Mouse (Mus musculus) kidney, embryonic 15.5 days (tissue): ENCODE data around the gene Insl3. TPM values are rescaled to one million over a fixed set of nuclear protein-coding genes. Genes with fewer than 3 reads are reported as not detected.

ENCODE experiments used
- ATAC-seq: fragments of 200-750 bp; cut with Nextera tagmentation; replicated peaks from 2 replicates; pipeline ENCODE4 v1.8.0; 2017; ENCODE audit warnings: moderate TSS enrichment; ENCODE audit not compliant: low FRiP score
- H3K27ac ChIP-seq: fragments of 300-500 bp; sonication (generic); 2 replicates; pipeline ENCODE4 v1.5.1; 2015; ENCODE audit warnings: mild to moderate bottlenecking, inconsistent platforms
- H3K27me3 ChIP-seq: fragments of 300-500 bp; sonication (generic); 2 replicates; pipeline ENCODE4 v1.6.1; 2015; ENCODE audit warnings: inconsistent platforms
- H3K36me3 ChIP-seq: fragments of 300-500 bp; sonication (generic); 2 replicates; pipeline ENCODE4 v1.6.1; 2015; ENCODE audit warnings: inconsistent platforms
- H3K4me1 ChIP-seq: fragments of 300-500 bp; sonication (generic); 2 replicates; pipeline ENCODE4 v1.6.1; 2015; ENCODE audit warnings: inconsistent platforms
- H3K4me2 ChIP-seq: fragments of 300-500 bp; sonication (generic); 2 replicates; pipeline ENCODE4 v1.6.1; 2015; ENCODE audit warnings: moderate library complexity, mild to moderate bottlenecking, inconsistent platforms
- H3K4me3 ChIP-seq: fragments of 300-500 bp; sonication (generic); replicated peaks from 2 replicates; pipeline ENCODE4 v1.5.1; 2015; ENCODE audit warnings: mild to moderate bottlenecking, inconsistent platforms
- H3K9ac ChIP-seq: fragments of 300-500 bp; sonication (generic); 2 replicates; pipeline ENCODE4 v1.6.1; 2015; ENCODE audit warnings: mild to moderate bottlenecking, inconsistent platforms
- H3K9me3 ChIP-seq: fragments of 300-500 bp; sonication (generic); replicated peaks from 2 replicates; pipeline ENCODE4 v1.6.1; 2016; ENCODE audit warnings: inconsistent platforms
- WGBS: fragments of 180-500 bp; shearing (Covaris S2); methylation state at CpG from one replicate; pipeline ENCODE4 v1.1.7; 2015; ENCODE audit warnings: mixed read lengths; 5-methylcytosine and 5-hydroxymethylcytosine counted together
- polyA plus RNA-seq: library from polyadenylated mRNA; unstranded; fragments of >200 nt; fragmentation: Nextera tagmentation; extraction: Ambion mirVana; gene quantifications from 2 replicates; pipeline ENCODE4 v1.2.1, GENCODE M21; 2015

The Insl3 gene
- polyA plus RNA-seq, 1 experiment from 2014 or later, result 1.7 TPM

DNA sequence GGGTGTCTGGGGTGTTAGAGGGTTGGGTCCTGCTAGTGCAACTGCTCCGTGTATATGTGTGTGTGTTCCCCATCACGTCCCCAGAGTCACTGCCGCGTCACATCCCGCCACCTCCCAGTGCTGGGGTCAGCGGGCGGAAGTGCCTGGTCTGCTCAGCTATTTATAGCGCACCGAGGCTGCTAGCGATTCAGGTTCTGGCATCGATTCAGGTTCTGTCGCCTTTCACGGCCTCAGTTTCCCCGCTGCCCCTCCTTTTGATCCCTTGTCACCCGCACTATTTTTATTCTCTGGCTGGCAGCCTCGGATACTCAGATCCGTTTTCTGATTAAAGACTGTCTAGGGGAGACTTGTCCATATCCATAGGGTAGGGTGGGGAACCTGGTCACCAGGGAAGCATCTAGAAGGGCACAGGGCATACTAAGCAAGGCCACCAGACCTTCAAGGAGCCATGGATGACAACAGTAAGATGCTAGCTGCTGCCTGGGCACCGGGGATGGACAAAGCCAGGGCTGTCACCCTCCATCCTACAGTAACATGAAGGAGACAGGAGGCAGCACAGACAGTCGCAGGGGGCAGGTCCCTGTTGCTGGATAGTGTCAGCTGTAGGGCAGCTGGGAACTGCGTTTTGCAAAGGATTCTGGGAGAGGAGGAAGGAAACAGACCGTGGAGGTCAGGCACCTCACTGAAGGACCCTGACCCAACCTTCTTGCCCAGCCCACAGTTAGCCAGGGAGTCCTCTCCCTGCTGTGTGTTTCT is 20.6 kb upstream of the Insl3 start:
- peak overlapping the region; percentile 40 for H3K4me2 ChIP-seq
- H3K36me3 ChIP-seq, result no peaks in the 10 kb centered on the region
- H3K27me3 ChIP-seq, result peaks cover 64% of the 10 kb centered on the region
- 2% methylated on average over 21 of the region's 21 CpGs for WGBS
- no peak for ATAC-seq
- H3K27ac ChIP-seq, result no peak overlapping the region
- H3K9ac ChIP-seq, result no peak overlapping the region
- H3K4me3 ChIP-seq, result 0 out of 2 replicates have a peak overlapping the region, but pooled peaks have one; percentile 2
- no peaks in the 10 kb centered on the region for H3K9me3 ChIP-seq
- H3K4me1 ChIP-seq, result peaks cover 55% of the 10 kb centered on the region

DNA sequence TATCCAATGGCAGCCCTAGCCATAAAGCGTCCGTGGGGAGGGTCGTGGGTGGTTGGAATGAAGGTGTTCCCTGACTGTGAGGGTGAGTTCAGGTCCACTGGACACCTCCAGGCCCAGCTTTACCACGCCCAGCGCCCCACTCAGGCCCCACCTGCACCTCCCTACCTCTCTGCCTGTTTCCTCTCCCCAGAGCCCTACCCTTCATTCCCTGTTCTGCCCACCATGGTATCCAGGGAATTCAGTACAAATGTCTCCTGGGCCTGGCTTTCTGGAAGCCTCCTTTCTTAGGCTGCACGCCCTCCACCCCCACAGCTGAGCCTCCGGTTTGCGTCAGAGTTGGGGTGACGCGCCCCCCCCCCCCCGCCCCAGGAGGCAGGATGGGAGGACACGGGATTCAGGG is 18.8 kb upstream of the Insl3 start:
- Histone ChIP-seq H3K4me1 (peaks cover 50% of the 10 kb centered on the region), H3K9me3 (no peaks in the 10 kb centered on the region), H3K4me2 (peak overlapping the region; percentile 90), H3K27ac (no peak overlapping the region), H3K4me3 (peak overlapping the region; percentile 46), H3K27me3 (peaks cover 60% of the 10 kb centered on the region), H3K36me3 (no peaks in the 10 kb centered on the region), H3K9ac (0 out of 2 replicates have a peak overlapping the region, but pooled peaks have one; percentile 10)
- WGBS, result 6% methylated on average over 12 of the region's 12 CpGs
- no peak for ATAC-seq

DNA sequence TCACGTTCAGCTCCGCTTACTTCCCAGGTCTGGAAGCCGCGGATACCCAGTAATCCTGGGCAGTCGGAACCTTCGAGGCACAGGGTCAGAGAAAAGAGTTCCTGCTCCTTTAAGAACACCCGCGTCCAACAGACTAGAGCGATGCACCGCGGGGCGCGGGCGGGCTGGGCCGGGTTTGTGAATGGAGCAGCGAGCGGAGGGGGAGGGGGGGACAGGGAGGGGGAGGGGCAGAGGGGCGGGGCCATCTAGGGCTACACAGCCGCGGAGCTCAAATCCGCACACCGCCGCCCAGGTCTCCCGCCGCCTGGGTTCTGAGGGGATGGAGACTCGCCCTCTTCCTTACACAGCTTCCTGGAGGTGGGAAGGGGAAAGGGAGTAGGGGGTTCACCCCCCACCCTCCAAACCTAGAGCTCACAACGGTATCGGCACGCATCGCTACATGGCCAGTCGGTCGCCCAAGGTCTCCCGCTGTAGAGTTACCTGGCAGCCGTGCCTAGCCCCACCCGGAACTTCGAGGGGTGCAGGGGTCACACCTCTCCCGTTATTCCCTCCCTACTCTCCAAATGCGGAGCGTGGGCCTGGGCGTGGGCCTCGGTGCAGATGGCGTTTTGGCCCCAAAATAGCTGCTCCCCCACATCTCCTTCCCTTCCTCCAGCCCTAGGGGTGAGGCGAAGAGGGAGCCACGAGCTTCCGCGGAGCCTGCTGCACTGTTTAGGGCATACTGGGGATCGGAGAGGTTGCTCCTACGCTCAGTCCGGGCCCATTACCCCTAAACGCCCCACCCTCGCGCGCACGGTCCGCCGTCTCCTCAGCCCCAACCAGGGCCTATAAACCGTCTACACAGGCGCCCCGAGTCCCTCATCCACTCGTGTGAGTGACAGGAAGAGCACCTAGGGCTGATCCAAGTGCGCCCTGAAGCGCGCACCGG is 18.1 kb upstream of the Insl3 start:
- peak overlapping the region; percentile 46 for H3K4me3 ChIP-seq
- peaks cover 66% of the 10 kb centered on the region for H3K27me3 ChIP-seq
- 0 out of 2 replicates have a peak overlapping the region, but pooled peaks have one; percentile 10 for H3K9ac ChIP-seq
- peak overlapping the region; percentile 90 for H3K4me2 ChIP-seq
- no peak overlapping the region for H3K27ac ChIP-seq
- H3K9me3 ChIP-seq, result no peaks in the 10 kb centered on the region
- H3K4me1 ChIP-seq, result peaks cover 47% of the 10 kb centered on the region
- H3K36me3 ChIP-seq, result no peaks in the 10 kb centered on the region
- under 1% methylated on average over 61 of the region's 64 CpGs for WGBS
- peak; percentile 45 for ATAC-seq

DNA sequence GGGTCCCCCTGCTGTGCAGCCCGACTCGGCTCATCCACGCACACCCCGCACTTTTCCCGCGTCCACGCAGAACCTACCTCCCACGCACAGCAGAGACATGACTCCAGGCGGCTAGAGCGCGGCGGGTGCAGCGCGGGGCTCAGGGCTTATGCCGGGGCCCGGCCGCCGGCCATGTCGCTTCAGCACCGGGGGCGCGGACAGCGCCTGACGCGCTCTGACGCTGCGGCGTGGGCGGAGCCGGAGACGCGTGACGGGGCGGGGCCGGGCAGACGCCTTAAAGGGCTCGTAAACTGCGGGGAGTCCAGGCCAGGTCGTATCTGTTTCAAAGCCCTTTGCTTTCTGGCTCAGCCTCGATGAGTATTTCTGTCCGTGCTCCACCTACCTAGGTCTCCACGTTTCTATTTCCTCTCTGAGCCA is 17.5 kb upstream of the Insl3 start, which contains the start of gene Unc13a:
TSS of gene Unc13a (minus strand) at position 209 of the 417 bp plus-strand sequence.
- H3K27ac ChIP-seq, result no peak within 1 kb of the TSS
- under 1% methylated on average over 42 of the region's 42 CpGs for WGBS
- no peaks in the 10 kb centered on the region for H3K36me3 ChIP-seq
- no peaks in the 10 kb centered on the region for H3K9me3 ChIP-seq
- peaks cover 64% of the 10 kb centered on the region for H3K27me3 ChIP-seq
- H3K4me2 ChIP-seq, result peak within 1 kb of the TSS; percentile 90
- H3K9ac ChIP-seq, result 0 out of 2 replicates have a peak within 1 kb of the TSS, but pooled peaks have one; percentile 10
- ATAC-seq, result peak; percentile 72
- peak within 1 kb of the TSS; percentile 46 for H3K4me3 ChIP-seq
- peaks cover 48% of the 10 kb centered on the region for H3K4me1 ChIP-seq

DNA sequence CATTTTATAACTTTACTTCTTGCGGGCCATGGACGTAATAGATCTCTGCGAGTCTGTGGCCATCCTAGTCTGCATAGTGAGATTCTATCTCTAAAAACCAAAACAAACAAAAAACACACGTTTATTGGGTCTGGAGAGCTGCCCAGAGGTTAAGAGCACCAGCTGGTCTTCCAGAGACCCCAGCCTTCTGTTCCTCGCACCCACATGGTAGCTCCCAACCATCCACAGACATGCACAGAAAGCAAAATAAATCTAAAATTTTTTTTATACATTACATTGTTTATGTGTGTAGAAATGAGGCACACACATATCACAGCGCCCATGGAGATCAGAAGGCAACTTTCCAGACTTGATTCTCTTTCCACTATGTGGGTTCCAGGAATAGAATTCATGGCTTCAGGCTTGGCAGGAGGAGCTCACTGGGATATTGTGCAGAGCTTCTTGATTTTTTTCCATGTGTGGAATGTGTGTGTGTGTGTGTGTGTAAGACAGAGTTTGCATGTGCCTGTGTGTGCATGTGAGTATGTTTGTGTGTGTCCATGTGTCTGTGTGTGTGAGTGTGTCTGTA is 16.8 kb upstream of the Insl3 start:
- no peak overlapping the region for H3K9ac ChIP-seq

DNA sequence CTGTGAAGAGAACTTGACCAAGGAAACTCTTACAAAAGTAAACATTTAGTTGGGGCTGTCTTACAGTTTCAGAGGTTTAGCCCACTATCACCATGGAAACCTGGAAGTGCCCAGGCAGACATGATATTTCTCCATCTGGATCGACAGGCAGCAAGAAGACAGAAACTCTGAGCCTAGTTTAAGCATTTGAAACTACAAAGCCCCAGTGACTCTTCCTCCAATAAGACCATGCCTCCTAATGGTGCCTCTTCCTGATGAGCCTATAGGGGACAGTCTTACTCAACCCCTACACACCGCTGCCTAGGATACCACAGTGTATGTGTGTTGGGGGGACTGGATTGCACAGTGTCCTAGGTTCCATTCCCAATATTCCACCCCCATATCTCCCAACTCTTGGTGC is 14.9 kb upstream of the Insl3 start:
- Histone ChIP-seq H3K36me3 (no peaks in the 10 kb centered on the region), H3K9ac (no peak overlapping the region), H3K27me3 (peaks cover 67% of the 10 kb centered on the region), H3K27ac (no peak overlapping the region), H3K4me1 (peaks cover 38% of the 10 kb centered on the region), H3K4me2 (no peak overlapping the region), H3K9me3 (no peaks in the 10 kb centered on the region), H3K4me3 (no peak overlapping the region)
- no peak for ATAC-seq
- WGBS, result 63% methylated on average over 2 of the region's 2 CpGs

More for the DNA sequence above, 16.8 kb upstream of the Insl3 start:
- Histone ChIP-seq H3K4me1 (peaks cover 52% of the 10 kb centered on the region), H3K4me2 (peak overlapping the region; percentile 90), H3K27me3 (peaks cover 63% of the 10 kb centered on the region), H3K36me3 (no peaks in the 10 kb centered on the region), H3K27ac (no peak overlapping the region), H3K4me3 (peak overlapping the region; percentile 46), H3K9me3 (no peaks in the 10 kb centered on the region)
- no peak for ATAC-seq
- WGBS, result 54% methylated on average over 6 of the region's 6 CpGs

DNA sequence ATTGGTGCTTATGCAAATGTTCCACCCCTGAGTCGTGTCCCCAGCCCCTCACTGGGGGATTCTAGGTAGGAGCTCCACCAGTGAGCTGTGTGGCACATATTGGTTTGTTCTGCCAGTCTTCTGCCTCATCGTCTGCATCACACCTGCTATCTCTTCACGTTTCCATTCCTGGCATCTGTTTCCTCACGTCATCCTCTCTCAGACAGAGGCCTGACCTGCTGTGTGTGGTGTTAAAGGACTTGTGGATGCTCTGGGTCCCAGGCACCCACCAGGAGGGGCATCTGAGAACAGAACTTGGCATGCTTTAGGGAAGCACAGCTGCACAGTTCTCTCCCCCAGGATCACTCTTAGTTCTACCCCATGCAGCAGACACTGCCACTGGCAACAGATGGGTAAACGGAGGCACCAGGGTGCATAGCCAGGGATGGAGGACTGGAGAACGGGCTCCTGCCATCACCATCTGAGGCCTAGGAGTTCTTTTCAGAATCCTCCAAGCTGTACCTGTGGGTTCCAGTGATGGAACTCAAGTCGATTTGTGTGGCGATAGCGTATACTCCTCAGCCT is 13.5 kb upstream of the Insl3 start:
- no peaks in the 10 kb centered on the region for H3K9me3 ChIP-seq
- H3K9ac ChIP-seq, result peak overlapping the region; percentile 62; the same call in 1 of the 2 replicates
- no peaks in the 10 kb centered on the region for H3K36me3 ChIP-seq
- peaks cover 47% of the 10 kb centered on the region for H3K4me1 ChIP-seq
- peak overlapping the region; percentile 70 for H3K4me3 ChIP-seq
- no peak for ATAC-seq
- H3K4me2 ChIP-seq, result peak overlapping the region; percentile 94
- H3K27me3 ChIP-seq, result peaks cover 68% of the 10 kb centered on the region
- 34% methylated on average over 9 of the region's 9 CpGs for WGBS
- peak overlapping the region; percentile 62 for H3K27ac ChIP-seq

DNA sequence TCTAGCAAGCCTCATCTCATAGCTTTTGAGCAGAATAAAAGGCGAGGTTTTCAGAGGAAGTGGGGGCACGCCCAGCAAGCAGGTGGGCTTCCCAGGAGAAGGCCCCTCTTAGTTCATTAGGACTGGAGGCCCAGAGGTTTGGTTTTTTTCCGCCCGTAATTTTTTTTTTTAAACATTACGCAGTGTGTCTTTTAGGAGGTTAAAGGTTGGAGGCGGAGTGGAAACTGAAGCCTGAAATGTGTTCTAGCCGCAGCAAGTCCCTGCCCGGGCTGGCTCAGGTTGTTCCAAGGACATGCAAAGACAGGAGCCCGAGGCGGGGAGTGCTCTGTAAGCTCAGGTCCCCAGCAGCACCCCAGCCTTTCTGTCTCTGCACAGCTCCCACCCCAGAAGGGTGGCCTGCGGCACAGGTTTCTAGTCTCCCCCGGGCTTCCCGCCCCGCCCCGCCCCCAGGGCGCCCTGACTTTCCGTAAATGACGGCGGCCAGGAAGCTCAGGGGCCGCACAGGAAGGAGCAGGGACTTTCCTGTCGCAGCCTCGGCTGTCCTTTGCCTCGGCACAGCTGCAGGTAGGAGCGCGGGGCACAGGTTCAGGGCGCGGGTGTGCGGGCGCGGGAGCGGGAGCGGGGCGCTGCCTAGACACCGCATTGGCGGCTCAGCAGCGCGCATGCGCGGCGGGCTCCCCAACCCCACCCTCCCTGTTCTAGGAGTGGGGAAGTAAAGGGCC is 12.8 kb upstream of the Insl3 start, which contains the start of gene Jak3:
TSS of gene Jak3 (plus strand) at position 277 of the 722 bp plus-strand sequence.
- peak within 1 kb of the TSS; percentile 62 for H3K9ac ChIP-seq
- H3K9me3 ChIP-seq, result no peaks in the 10 kb centered on the region
- peaks cover 68% of the 10 kb centered on the region for H3K27me3 ChIP-seq
- H3K4me3 ChIP-seq, result peak within 1 kb of the TSS; percentile 70
- ATAC-seq, result peak; percentile 34; the same call in 1 of the 2 replicates
- H3K4me1 ChIP-seq, result peaks cover 46% of the 10 kb centered on the region
- 3% methylated on average over 40 of the region's 40 CpGs for WGBS
- H3K4me2 ChIP-seq, result peak within 1 kb of the TSS; percentile 94
- H3K27ac ChIP-seq, result peak within 1 kb of the TSS; percentile 62
- no peaks in the 10 kb centered on the region for H3K36me3 ChIP-seq

DNA sequence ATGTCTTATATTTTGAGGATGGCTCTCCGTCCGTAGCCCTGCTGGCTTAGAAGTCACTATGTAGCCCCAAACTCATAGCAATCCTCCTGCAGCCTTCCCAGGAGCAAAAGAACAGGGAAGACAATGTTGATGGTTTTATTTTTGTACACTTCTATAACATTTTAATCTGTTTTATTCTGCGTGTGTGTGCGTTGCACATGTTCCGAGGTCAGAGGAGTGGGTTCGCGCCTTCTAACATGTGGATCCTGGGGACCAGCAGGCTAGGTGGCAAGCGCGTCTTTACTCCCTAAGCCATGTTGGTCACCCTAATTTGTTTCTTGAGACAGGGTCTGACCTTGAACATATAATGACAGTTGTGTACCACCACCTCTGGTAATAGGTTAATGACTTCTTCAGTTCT is 12.2 kb upstream of the Insl3 start:
- Histone ChIP-seq H3K36me3 (no peaks in the 10 kb centered on the region), H3K4me3 (peak overlapping the region; percentile 70), H3K4me1 (peaks cover 46% of the 10 kb centered on the region), H3K9me3 (no peaks in the 10 kb centered on the region), H3K4me2 (peak overlapping the region; percentile 94), H3K27ac (peak overlapping the region; percentile 62; the same call in 1 of the 2 replicates), H3K9ac (peak overlapping the region; percentile 62), H3K27me3 (peaks cover 72% of the 10 kb centered on the region)
- 61% methylated on average over 9 of the region's 9 CpGs for WGBS
- ATAC-seq, result no peak

DNA sequence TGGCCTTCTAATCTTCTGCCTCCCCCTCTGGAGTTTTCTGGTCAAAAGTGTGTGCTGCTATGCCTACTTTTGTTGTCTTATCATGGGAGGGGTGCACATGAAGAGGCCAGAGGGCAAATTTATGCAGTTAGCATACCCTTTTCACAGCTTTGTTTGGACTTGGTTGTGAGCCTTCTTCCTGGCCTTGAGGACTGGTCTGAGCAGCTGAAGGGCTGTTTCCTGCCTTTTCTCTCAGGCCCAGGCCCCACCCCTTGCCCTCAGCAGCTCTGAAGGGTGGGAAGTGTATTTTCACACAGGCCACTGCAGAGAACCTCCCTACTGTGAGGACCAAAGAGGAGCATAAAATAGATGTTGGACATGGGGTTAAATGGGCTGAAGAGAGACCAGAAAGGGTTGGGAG is 11.5 kb upstream of the Insl3 start:
- H3K27me3 ChIP-seq, result peaks cover 77% of the 10 kb centered on the region
- H3K4me3 ChIP-seq, result no peak overlapping the region
- no peak for ATAC-seq

DNA sequence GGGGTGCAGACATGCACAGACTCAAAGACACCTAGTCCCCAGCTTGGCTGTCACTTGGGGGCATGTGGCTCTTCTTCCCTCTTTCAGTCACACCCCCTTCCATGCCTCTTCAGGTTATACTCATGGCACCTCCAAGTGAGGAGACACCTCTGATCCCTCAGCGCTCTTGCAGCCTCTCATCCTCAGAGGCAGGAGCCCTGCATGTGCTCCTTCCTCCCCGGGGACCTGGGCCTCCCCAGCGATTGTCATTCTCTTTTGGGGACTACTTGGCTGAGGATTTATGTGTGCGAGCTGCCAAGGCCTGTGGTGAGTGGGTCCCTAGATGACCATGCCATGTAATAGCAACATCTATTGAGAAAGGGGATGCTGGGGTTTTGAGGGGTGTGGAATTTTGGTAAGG is 10.8 kb upstream of the Insl3 start:
- WGBS, result 56% methylated on average over 4 of the region's 4 CpGs
- no peak for ATAC-seq

More for the DNA sequence above, 11.5 kb upstream of the Insl3 start:
- Histone ChIP-seq H3K36me3 (no peaks in the 10 kb centered on the region), H3K9me3 (no peaks in the 10 kb centered on the region), H3K27ac (0 out of 2 replicates have a peak overlapping the region, but pooled peaks have one; percentile 46), H3K4me1 (peaks cover 45% of the 10 kb centered on the region), H3K4me2 (0 out of 2 replicates have a peak overlapping the region, but pooled peaks have one; percentile 94), H3K9ac (no peak overlapping the region)

More for the DNA sequence above, 10.8 kb upstream of the Insl3 start:
- H3K9me3 ChIP-seq, result no peaks in the 10 kb centered on the region
- peaks cover 45% of the 10 kb centered on the region for H3K4me1 ChIP-seq
- H3K27me3 ChIP-seq, result peaks cover 80% of the 10 kb centered on the region
- H3K4me3 ChIP-seq, result no peak overlapping the region
- H3K4me2 ChIP-seq, result no peak overlapping the region
- H3K9ac ChIP-seq, result no peak overlapping the region
- H3K27ac ChIP-seq, result no peak overlapping the region
- H3K36me3 ChIP-seq, result no peaks in the 10 kb centered on the region
